Mouse (Mus musculus) layer of hippocampus, adult 2 months (tissue): ENCODE measurements around the gene Fads1. TPM values are rescaled to one million over a fixed set of nuclear protein-coding genes. Genes with fewer than 3 reads are reported as not detected.

Experiments used
- DNase-seq, 2 experiments: peaks; one replicate each; pipeline ENCODE4 v3.0.0; 2022; ENCODE audit warnings: low spot score in 2 of 2
- H3K27ac ChIP-seq: fragments of 200-600 bp; 2 replicates; pipeline ENCODE4 v1.8.1; 2022
- H3K4me3 ChIP-seq: fragments of 200-600 bp; 2 replicates; pipeline ENCODE4 v1.8.1; 2022; ENCODE audit warnings: mild to moderate bottlenecking
- CTCF ChIP-seq: fragments of 200-600 bp; conservative IDR thresholded peaks from 2 replicates; pipeline ENCODE4 v1.8.1; 2022; ENCODE audit warnings: antibody characterized with exemption, mild to moderate bottlenecking, moderate library complexity
- microRNA-seq, 2 experiments: library from miRNA; unstranded; fragments of <30 nt; microRNA quantifications; one replicate each; pipeline ENCODE4 v1.2.0; 2021
- total RNA-seq, 2 experiments: library from RNA; stranded (reverse); gene quantifications; 2 replicates each; pipeline ENCODE4 v1.2.3; 2021

The Fads1 gene
- total RNA-seq, 2 experiments from 2014 or later = 191 to 198 TPM

DNA sequence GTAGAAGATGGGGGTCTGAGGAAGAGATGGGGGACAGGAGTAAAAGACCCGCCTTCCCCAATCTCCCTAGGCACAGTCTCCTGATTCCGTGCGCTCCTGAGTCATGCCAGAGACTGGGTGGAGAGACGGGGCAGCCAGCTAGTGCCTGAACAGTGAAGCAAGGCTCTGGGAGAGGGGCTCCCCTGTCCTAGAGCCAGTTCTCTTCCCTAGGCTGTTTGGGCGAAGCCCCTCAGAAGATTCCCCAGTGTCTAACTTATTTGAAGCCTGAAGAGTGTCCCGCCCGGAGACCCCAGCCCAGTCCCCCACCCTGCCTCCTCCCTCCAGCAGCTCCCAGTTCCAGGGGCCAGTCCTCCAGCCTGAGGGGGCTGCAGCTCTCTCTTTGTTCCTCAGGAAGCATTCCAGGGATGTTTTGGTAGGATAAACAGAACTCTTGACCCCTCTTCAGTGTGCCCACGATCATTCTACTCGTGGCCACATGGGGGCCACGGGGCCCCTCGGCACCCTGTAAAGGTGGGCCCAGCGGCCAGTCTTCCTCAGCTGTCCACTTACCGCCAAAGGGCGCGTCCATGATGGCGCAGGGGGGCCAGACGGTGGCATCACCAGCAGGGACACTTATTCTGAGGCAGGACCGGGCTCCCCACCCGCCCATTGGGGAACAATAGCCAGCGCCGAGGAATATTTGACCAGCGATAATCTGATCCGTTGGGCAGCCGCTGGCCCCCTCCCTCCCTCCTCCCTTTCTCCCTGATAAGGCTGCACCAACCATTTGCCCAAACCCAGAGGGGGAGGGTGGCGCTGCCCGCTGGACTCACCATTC lies 42.2 kb downstream of the Fads1 start:
- DNase-seq = no peak
- no peak for TF ChIP-seq CTCF
- H3K4me3 ChIP-seq = no peak overlapping the region
- H3K27ac ChIP-seq = no peak overlapping the region

DNA sequence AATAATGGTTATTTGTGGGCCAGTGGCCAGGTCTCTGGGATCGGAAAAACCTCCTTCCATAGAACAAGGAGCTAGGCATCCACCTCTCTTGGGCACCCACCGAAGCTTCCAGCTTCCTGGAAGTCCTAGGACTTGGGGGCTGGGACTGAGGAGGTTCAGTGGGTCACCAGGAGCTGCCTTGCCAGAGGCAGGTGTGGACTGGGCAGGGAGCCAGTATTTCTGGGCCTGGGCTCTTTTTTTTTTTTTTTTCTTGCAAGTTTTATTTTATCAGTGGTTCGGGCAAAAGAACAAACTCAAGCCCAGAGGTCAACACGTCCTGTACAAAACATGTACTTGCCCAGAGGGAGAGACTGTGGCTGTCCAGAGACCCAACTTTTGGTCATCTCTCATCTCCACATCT lies 43.1 kb downstream of the Fads1 start:
- no peak for TF ChIP-seq CTCF
- H3K27ac ChIP-seq = no peak overlapping the region
- no peak overlapping the region for H3K4me3 ChIP-seq
- no peak for DNase-seq

DNA sequence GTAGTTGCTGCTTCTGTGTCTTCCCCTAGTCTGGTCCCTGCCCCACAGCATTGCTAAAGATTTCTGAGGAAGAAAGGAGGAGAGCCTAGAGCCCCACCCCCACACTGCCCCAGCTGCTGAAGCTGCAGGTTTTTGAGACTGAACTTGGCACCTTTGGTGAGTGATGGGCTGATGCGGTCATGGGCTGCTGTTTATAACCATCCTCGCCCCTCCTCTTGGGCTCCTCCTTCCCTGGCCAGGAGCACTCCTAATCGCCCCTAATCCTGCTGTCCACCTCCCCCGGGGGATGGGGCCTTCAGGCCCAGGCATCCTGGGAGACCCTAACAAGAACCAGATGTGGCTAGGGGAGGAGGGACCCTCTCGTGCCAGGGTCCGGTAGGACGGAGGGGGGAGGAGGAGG lies 48.3 kb downstream of the Fads1 start:
- TF ChIP-seq CTCF = no peak
- Histone ChIP-seq H3K27ac (peak overlapping the region; percentile 46), H3K4me3 (no peak overlapping the region)

DNA sequence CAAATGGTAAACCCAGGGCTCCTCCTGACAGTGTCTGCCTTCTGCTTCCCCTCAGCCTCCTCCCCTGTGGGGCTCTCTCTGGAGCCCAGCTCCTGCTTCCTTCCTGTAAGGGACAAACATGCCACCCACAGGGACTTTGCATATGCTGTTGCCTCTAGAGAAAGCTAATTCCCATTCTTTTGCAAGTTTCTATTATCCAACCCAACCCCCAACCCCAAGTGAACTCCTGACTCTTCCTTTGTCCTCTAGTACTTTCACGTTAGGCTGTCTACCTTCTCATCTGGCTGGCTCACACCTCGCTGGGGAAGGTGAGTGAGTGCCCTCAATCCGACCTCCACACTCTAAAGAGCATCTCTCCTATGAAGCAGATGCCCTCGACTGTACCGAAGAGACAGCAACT lies 49.2 kb downstream of the Fads1 start:
- Histone ChIP-seq H3K4me3 (no peak overlapping the region), H3K27ac (peak overlapping the region; percentile 46)
- TF ChIP-seq CTCF = no peak
- DNase-seq = no peak

More for the DNA sequence above, 48.3 kb downstream of the Fads1 start:
- no peak for DNase-seq

DNA sequence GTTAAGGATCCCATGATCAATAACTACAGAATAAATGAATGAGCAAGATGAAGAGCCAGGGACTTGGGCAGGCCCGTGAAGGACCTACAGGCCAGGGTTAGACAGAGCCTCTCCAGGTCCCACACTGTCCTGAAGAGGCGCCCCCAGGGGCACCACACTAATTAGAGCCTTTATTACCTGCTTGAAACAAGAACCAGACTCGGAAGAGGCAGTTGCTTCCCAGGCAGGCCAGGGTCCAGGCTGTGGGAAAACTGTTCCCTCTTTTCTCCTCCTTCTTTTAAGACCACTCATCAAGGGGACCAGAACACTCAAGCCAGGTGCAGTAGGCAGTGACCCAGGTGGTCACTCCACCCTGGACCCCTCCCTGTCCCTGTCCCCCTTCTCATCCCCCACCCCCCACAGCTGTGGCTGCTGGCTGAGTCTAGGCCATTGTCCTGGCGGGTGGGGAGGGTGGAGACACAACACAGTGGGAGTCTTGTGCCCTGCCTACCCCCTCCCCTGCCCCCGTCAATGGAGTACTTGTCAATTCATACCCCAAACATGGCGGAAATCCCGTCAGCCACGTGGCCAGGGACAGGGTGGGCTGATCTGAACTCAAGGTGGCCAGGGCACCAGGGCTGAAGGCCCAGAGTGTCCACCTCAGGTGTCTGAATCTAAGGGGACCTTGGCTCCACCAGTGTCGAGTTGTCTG lies 49.8 kb downstream of the Fads1 start:
- TF ChIP-seq CTCF = no peak
- Histone ChIP-seq H3K27ac (peak overlapping the region; percentile 77), H3K4me3 (no peak overlapping the region)
- DNase-seq = peak in 1 of 2 experiments; percentile 41

DNA sequence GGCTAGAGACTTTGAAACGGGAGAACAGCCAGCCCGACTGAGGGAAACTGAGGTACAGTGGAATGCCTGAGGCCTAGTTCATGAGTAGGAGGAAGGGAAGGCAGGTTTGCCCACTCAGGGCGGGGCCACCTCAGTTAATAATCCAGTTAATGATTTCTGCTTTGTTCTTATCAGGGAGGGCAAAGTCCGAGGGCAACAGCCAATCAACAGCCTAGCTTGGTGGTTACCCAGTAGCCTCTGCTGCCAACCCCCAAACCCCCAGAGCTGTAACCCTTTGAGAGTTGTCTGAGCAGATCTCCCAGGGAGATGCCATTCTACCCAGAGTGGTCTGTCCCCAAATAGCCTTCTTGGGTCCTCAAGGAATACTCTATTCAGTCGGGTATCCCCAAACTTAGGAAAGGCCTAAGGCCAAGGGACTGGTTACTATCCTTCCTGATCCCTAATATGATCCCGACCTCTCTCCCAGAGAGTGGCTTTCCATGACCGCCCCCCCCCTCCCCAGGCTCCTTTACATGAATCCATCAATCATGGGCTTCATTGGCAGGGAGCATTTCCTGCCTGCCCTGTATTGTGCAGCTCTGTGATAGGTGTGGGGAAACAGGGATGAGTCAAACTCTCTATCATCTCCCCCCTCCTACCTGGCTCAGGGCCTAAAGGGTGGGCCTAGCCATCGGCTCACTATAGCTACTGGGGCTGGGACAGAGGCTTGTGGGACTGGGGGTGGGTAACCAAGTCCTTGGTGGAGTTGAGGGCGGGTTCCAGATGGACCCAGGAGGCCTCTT lies 53.3 kb downstream of the Fads1 start:
- no peak for DNase-seq
- H3K27ac ChIP-seq = no peak overlapping the region; the same call in 1 of the 2 replicates
- H3K4me3 ChIP-seq = no peak overlapping the region
- TF ChIP-seq CTCF = no peak

DNA sequence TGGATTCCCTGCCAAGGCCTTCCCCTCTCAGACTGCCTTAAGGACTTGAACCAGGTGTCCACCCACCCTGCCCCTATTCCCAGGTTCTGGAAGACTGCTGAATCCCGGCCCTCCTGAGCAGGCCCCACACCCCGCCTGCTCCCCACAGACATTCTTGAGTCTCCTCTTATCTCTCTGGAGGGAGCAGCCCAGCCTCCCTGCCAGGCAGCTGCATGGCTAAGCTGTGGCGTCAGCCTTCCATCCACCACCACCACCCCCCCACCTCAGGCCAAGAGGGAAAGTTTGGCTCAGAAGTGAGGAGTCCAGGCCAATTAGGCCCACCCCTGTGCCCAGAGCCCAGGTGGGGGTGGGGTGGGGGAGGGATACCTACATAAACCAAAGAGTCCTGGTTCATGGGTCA lies 55.8 kb downstream of the Fads1 start:
- Histone ChIP-seq H3K27ac (peak overlapping the region; percentile 33; the same call in 1 of the 2 replicates), H3K4me3 (peak overlapping the region; percentile 11; the same call in 1 of the 2 replicates)
- TF ChIP-seq CTCF = no peak
- DNase-seq = no peak

DNA sequence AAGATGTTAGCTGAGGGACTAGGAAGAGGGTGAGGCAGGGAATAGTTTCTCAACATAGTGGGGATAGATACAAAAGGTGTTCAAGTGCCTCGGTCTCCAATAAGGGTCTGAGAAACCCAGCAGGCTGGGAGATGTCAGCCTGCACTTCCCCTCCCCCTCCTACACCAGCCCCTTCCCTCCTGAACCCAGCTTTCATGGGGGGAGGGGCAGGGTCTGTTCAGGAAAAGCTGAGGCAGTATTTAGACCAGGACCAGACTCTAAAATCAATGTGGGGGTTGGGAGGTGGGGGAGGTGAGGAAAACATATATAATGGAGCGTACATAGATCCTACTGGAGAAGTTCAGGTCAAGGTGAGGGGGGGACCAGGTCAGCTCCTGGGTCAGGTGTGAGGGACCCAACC lies 56.7 kb downstream of the Fads1 start:
- H3K4me3 ChIP-seq = peak overlapping the region; percentile 53; the same call in 1 of the 2 replicates
- H3K27ac ChIP-seq = peak overlapping the region; percentile 75; the same call in 1 of the 2 replicates
- TF ChIP-seq CTCF = no peak
- no peak for DNase-seq

DNA sequence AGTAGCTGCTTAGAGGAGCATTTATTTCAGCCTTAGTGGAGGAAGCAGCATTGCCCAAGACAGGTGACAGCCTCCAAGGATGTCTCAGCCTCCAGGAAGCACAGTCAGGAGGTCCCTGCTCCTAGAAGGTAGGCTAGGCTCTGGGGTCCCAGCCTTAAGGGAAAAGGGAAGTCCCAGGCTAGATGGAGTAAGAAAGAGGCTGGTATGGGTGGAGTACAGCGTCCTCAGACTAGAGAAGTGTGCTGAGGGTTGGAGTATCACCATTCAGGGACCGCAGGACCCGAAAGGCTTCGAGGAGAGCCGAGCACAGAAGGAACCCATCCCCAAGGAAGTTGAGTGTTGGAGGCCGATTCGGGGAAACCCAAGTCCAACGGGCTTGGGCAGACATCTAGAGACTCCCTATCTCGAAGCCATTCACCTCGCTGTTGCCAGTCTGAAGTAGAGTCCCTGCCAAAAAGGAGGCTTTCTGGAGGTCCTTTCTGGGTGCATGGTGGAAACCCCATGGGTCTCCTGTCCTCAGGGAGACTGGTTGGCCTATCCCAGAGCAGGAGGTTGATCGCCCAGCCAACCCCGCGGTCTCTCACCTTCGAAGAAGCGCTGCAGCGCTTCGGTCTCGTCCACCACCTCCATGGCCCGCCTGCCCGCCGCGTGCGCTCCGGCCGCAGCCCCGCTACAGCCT lies 57.4 kb downstream of the Fads1 start:
- no peak for DNase-seq
- Histone ChIP-seq H3K27ac (peak overlapping the region; percentile 75), H3K4me3 (peak overlapping the region; percentile 53)
- TF ChIP-seq CTCF = no peak

DNA sequence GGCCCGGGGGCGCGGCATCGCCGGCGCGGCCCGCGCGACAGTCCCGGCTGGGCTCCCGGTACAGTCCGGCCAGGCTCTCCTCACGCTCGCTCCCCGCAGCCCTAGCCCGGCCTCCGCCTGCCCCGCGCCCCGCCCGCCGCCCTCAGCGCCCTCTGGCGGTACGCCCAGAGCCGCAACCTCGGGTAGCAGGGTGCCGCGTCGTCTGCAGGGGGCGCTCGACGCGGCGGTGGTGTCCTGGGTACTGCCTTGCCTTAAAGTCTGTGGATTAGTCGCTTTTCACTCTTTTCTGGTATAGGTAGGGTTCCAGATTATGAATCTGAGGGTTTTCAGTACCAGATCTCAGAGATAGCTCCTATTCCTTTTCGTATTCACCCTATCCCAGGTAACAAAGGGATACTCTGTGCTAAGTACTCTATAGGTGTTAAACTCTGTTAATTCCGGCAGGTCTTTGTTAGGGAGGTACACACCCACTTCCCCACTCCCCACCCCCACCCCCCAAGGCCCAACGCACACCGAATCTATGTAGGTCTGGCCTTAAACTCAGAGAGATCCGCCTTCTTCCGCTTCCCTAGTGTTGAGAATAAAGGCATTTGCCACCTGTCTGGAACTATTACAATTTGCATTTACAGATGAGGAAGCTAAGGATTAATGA lies 58.1 kb downstream of the Fads1 start, which contains the start of gene Myrf:
Gene Myrf (minus strand): TSS at position 95 of the 652 bp plus-strand sequence.
- DNase-seq = peak; percentile 56 to 85
- TF ChIP-seq CTCF = peak; percentile 97
- Histone ChIP-seq H3K27ac (peak within 1 kb of the TSS; percentile 75), H3K4me3 (peak within 1 kb of the TSS; percentile 53)

DNA sequence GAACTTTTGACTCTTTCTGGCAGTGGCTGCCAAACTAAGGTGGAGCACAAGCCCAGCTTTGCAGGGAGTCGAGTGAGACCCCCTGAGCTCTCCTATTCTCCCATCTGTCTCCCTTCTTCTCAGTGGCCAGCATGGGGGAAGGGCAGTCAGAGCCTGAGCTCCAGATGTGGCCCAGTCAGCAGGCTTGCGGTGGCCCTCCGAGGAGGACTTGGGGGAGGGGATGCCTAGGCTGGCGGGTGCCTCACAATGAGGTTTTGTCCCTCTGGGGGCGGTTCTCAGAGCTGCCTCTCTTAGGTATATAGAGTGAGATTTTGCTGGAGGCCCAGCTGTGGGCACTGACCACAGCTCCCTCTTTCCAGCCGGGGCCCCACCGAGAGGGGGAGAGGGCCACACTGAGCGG lies 60.2 kb downstream of the Fads1 start:
- Histone ChIP-seq H3K4me3 (no peak overlapping the region), H3K27ac (peak overlapping the region; percentile 59)
- TF ChIP-seq CTCF = peak; percentile 18; the same call in 1 of the 2 replicates
- peak in 1 of 2 experiments; percentile 57 for DNase-seq

DNA sequence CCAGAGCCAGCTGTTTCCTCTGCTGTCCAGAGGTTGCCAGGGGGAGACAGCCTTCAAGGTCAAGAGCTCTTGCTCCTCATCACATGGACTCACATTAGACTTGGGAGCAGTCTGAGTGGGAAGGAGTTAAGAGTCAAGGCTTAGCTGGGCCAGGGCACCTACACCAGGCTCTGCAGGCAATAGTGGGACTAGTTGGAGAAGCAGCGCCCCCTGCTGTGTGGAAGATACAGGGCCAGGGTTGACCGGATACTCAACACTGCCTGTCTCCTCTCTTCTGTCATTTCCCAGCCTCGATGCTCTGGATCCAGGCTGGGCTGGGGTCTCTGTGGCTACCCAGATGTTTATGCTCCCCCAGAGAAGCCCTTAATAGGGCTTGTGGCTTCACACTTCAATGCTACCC lies 61.5 kb downstream of the Fads1 start:
- peak overlapping the region; percentile 59 for H3K27ac ChIP-seq
- DNase-seq = peak; percentile 59 to 74

More for the DNA sequence above, 61.5 kb downstream of the Fads1 start:
- TF ChIP-seq CTCF = peak; percentile 81
- H3K4me3 ChIP-seq = no peak overlapping the region

Small RNA genes lying within 50 kb of the gene (microRNA-seq; reads per million reads assigned to microRNA genes)
- gene Mir6993 = 0.18 to 0.96 reads per million in 2 experiments

Other genes with a start within 250 kb of the Fads1 start
- gene Fth1, start 202.3 kb upstream of the Fads1 start, total RNA-seq = 1,000 to 10,000 TPM; 3,170 to 3,409 TPM
- 1 to 10 TPM; 1.2 to 1.5 TPM for gene Best1, start 181.3 kb upstream of the Fads1 start, total RNA-seq
- 10 to 100 TPM in 1 of 2 experiments, 1 to 10 TPM in 1; 9.7 to 10.4 TPM for gene Rab3il1, start 181.2 kb upstream of the Fads1 start, total RNA-seq
- gene Fads3, start 141.3 kb upstream of the Fads1 start, total RNA-seq = 10 to 100 TPM; 25.0 to 25.6 TPM
- 100 to 1,000 TPM; 147 to 152 TPM for gene Fads2, start 81.1 kb upstream of the Fads1 start, total RNA-seq
- 10 to 100 TPM; 74.0 to 79.7 TPM for gene Tmem258, start 21.1 kb downstream of the Fads1 start, total RNA-seq
- 10 to 100 TPM in 1 of 2 experiments, 1 to 10 TPM in 1; 9.6 to 12.2 TPM for gene Fen1, start 21.3 kb downstream of the Fads1 start, total RNA-seq
- 10 to 100 TPM; 27.0 to 27.8 TPM for gene Myrf, start 57.9 kb downstream of the Fads1 start, total RNA-seq
- 100 to 1,000 TPM; 130 to 131 TPM for gene Dagla, start 122.0 kb downstream of the Fads1 start, total RNA-seq
- 100 to 1,000 TPM; 315 to 321 TPM for gene Syt7, start 206.2 kb downstream of the Fads1 start, total RNA-seq